Mouse (Mus musculus) right cerebral cortex, postnatal 25 days (tissue): Measurements from ENCODE around the gene Dpm1.

ENCODE experiments used
- DNase-seq: peaks from one replicate; pipeline ENCODE4 v3.0.0; 2022

Gene Dpm1

DNA sequence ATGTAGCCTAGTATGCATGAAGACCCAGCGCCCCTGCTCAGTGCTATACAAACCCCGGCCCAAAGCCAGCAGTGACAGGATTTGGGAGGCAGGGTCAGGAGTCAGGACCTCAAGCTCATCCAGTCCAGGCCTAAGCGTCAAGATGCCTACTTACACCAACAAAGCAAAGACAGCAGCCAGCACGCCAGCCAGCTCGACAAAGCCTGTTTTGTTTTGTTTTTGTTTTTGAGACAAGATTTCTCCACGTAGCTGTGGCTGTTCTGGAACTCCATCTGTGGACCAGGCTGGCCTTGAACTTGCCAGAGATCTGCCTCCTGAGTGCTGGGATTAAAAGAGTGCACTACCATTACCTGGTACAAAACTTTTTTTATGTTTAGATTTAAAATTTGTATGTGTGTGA, 7.1 kb downstream of the Dpm1 start:
- no peak for DNase-seq

DNA sequence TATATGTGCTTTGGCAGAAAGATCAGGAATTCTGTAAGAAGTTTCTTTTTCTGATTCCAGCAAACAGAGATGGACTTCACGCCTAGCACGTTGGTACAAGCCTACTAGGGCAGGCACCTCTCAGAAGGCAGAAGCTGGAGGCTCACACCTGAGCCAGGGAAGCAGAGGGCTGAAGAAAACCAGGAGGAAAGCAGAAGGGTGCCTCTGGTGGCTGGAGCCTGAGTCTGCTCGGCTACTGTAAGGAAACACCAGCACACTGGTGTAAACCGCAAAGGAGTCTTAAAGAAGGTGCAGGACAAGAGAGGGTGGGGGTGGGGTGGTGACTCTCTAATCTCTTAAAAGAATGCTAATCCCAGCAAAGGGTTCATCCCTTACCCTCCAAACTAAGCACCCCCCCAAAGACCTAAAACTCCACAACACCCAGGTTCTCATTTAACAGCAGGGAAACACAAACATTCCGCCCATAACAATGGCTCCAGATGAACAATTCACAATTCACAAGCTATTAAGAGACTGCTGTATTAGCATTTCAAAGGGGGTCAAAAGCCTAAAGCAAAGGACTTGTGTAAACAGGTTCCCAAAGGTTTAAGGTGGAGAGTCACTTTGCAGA, 16.5 kb downstream of the Dpm1 start:
- no peak for DNase-seq

DNA sequence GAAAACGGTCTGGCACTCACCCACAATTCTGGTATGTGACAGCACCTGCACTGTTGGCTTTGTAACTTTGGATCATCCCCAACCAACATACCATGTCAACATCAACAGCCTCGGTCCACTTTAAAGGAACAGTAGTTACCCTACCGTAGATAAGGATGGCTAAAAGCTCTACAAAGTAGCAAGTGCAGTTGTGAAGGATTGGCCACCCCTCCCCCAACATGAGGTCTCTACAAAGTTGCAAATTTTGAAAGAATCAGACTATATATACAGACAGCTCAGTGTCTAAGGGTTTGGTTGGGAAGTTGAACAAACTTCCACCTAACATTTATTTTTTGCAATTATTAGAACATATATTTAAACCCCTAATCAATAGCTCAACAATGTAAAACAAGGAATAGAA, 22.5 kb downstream of the Dpm1 start:
- no peak for DNase-seq

DNA sequence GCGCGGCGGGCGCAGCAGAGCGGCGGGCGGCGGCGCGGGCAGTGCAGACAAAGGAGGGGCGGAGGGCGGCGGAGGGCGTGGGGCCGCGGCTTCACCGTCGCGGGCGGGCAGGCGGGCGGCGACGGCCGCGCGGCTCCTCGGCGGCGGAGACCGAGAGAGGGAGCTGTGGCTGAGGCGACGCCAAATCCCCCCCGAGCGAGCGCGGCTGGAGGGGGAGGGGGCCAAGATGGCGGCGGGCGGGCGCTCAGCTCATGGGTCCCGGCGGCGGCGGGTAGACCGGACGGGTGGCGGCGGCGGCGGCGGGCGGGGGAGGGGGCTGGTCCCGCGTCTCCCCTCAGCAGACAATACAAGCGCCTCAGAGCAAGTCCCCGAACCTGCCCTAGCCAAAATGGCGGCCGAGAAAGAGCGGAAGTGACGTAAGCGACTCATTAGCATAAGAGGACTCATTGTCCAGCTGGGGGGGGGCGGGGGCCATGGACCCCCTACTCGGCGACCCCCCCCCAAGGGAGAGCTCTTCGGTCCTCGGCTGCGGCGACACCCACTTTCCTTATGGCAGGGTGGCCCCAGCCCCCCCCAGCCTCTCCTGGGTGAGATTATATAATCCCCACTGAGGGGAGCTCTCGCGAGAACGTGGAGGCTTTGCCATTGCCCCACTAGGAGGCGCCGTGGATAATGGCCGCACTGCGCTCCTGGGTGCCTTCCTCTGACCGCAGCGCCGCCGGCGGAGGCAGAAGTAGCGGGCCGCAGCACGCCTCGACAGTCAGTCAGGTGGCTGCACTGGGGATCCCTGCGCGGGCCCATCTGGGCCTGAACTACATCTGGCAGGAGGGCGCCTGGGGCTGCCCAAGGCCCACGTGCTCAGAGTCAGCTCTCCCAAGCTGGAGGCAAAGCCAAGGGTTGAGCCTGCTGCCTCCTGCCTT, 23.4 kb downstream of the Dpm1 start, which contains the start of gene Adnp:
TSS of gene Adnp (minus strand) at position 388 of the 920 bp plus-strand sequence.
- DNase-seq: peak; percentile 94

DNA sequence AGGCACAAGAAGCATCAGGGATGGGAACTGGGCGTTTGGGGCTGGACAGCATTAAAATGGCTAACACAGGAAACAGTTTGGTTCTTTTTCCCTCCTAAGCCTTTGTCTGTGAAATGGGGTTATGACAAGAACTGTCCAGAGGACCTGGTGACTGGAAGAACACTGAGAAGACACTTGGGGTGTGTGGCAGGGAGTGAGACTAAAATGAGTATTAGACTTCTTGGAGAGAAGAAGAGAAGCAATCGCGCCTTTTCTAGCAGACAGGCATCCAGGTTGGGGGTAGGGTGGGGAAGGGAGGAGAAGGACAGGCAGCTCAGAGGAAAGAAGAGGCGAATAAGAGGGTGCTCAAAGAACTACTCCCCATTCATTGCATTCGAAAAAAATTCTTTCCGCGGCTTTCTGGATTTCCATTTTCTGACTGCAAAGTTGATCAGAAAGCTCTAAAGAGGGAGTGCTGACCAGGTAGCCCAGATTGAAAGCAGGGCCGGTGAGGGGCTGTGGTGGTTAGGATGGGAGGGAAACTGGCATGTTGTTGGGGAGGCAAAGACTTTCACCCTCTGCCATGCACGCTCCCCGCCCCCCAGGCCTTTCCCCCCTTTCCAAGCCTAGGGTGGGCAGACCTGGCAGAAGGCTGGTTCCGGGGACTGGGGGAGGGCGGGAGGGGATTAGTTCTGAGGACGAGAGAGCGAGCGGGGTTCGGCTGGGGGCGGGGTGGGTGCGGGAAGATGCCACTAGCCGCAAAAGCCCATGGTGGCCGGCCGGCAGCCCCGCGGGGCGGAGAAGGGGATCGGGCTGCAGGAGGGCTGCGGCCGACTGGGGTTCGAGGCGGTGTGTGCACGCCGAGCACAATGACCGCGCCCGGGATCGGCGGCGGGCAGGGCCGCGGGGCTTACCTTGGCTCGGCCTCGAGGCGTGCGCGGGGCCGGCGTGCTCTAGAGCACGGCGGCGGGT, 24.4 kb downstream of the Dpm1 start:
- DNase-seq: peak; percentile 39

- DNase-seq: peak; percentile 87
Measured at GRCm38 (mm10) chr2:168205265-168205664, 25.1 kb downstream of the Dpm1 start.

- DNase-seq: no peak
Measured at GRCm38 (mm10) chr2:168204476-168204999, 25.9 kb downstream of the Dpm1 start.

- no peak for DNase-seq
Measured at GRCm38 (mm10) chr2:168200014-168200691, 30.2 kb downstream of the Dpm1 start.

- no peak for DNase-seq
Measured at GRCm38 (mm10) chr2:168199476-168199875, 30.9 kb downstream of the Dpm1 start.

DNA sequence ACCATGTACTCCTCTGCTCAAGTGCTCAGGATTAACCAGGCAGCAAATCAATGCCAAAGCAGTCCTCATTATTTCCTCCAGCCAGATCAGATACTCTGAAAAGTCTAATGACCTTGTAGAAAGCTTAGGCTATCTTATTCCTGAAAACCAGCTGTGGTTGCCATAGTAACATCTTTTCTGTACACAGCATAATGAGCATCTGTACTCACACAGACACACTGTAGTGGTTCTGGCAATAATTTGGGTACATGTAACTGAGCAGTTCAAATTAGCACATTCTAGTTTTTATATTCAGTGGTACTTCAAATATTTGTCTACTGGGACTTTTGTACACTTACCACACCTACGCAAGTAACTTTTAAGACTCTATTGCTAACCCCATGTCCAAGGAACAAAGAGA, 32.0 kb downstream of the Dpm1 start:
- no peak for DNase-seq

DNA sequence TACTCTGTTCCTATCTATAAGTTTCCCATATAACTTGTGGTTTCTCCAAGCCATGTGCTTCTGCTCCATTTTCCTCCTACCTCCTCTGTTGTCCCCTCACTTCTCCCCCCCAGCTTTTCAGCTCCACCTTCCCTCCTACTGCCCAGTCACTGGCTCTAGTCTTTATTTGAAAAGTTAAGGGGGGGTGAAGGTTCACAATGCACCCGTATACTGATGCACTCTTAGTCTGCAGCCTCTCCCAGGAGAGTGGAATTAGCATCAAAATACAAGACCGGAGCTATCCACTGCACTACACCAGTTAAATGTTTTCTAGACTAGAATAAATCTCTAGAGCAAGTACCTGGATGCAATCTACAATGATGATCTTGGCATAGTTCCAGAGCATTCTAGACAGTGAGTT, 34.7 kb downstream of the Dpm1 start:
- no peak for DNase-seq

DNA sequence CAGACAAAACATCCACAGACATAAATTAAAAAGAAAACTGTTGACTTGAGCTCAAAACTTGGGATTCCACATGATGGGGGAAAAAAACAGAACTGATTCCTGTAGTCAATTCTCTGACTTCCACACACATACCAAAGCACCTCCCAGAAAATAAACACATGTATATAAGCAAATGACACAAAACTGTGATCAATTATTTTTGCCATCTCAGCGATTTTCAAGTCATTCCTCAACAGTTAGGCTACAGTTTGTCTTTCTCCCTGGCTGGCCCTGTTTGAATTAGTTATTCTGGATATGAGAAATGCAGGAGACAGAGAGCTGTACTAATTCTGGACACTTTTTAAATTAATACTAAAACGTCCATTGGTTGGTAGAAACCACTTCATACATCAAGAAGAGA, 36.7 kb downstream of the Dpm1 start:
- DNase-seq: no peak

DNA sequence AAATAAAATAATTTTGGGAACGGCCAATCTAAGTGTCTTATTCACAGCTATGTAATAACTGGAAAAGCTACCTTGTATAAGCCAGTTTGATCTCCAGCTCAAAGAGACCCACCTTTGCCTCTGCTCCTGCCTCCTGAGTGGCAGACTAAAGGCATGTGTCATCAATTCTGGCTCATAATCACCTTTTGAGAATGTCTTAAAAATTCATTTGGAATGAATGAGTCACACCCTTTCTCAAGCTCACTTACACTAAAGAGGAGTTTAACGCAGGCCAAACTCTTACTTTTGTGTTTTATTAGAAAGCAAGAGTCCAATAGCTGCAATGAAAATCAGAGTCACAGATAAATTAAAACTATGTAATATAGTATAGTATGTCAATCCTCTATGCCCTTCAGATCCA, 38.5 kb downstream of the Dpm1 start:
- DNase-seq: no peak

DNA sequence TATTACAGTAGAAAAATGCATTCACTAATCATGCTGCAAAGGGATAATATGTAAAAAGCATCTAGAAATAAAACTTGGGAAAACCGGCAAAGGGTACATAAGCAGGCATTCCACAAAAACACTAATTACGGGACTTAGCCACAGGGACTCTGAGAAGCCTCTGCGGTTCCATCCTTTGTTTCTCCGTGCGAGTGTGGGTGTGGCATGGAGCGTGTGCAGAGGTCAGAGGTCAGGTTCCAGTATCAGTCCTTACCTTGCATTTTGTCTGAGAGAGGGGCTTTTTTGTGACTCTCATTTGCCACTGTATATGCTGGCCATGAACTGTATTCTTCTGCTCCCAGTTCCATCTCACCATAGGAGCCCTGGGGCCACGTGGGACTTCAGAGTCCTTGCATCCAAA, 54.4 kb downstream of the Dpm1 start:
- DNase-seq: no peak

GRCm38 (mm10) chr2:168170167-168170685, 60.2 kb downstream of the Dpm1 start:
- no peak for DNase-seq

GRCm38 (mm10) chr2:168169800-168170113, 60.6 kb downstream of the Dpm1 start:
- no peak for DNase-seq

DNA sequence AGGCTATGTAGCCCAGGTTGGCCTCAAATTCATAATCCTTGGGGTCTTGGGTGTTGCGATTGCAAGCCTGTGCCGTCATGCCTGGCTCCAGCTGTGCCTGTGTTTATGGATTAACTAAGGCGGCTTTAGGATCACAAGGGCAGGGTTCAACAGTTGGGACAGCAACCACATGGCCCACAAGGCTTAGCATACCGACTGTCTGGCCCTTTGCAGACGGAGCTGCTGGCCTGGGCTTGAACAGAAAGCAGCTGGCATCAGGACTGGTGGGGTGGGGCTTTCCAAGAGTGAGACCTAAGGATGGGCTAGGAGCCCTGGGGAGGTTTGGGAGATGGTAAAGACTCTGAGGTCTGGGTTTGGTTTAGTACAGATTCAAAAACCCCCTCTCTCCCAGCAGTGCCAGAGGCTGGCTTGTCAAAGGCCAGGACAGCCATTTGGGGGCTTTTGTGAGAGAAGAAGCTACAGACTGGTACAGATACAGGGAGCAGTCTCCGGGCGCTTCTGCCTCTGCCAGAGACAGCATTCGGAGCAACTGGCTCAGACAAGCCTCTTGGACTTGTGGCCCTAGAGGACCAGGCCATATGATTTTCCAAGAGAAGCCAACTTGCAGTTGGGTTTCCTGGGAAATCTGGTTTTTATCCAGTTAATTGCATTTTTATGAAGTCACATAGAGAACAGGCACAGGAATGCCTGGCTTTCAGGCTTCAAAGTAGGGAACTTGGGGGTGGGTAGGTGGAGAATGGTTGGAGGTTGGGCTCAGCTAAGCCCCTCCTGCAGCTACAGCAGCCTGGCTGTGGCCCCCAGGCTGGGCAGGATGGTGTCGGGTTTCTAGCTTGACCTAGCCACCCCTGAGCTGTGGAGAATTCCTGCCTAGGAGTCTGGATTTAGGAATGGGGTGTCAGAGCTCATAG, 61.2 kb downstream of the Dpm1 start:
- DNase-seq: no peak

DNA sequence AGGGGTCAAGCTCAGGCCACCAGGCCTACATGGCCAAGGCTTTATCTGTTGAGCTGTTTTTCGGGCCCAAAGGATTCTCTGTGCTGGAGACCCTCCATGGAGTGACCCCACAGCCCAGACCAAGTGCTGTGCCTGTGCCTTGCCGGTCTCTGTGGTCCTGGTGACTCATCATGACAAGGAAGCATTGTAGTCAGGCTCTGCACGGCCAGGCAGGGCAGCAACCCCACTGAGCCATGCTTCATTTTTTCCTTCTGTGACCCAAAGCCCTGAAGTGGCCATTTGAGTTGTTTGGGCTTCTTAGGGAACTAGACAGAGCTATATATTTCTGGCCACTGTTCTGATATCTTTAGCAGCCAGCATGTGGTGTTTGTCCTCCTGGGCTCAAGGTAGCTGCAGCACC, 62.6 kb downstream of the Dpm1 start:
- DNase-seq: no peak

DNA sequence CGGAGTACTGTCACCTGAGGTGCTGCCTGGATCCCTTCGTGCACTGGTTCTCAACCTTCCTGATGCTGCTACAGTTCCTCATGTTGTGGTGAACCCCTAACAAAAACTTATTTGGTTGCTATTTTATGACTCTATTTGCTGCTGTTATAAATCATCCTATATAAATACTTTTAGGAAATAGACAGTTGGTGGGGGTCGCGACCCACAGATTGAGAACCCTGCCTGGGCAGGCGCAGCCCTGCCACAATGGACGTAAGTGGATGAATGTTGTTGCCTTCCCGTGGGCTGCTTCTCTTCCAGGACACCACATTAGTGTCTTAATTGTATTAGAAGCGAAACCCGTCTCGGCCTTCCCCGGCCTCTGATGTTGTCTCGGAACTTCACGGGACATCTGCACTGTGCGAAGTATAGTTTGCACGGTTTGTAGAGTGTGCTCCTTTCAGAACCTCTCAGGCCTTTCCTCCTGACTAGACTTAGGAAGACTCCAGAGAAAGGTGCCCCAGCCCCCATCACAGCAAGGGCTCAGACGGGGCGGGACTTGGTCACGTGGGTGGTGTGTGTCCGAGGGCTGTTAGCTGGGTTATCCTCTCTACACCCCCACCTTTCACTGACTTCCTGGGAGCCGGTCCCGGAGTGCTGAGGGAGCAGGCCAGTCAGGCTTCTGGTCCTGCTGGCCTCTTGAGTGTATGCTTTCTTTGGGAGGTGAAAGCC, 63.5 kb downstream of the Dpm1 start:
- DNase-seq: no peak

DNA sequence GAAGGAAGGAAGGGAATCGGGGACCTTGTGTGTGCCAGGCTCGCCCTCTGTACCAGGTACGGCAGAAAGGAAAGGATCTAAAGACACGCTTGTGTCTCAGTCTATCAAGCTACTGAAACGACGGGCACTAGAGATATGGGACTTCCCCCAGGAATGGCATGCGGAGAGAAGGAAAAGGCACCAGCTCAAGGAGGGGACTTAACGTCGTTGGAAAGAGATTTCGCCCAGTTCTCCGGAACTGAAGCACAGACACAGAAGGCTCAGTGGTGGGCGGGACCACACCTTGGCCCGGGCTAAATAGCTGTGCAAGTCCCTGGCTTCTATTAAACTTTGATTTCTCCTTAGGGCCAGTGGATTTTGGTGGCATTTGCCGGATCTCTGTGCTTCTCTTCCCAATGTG, 68.4 kb downstream of the Dpm1 start:
- no peak for DNase-seq
